Mouse (Mus musculus): ENCODE results near the gene Ptpro. TPM values are rescaled to one million over a fixed set of nuclear protein-coding genes. Genes with fewer than 3 reads are reported as not detected.

The Ptpro gene
- polyA plus RNA-seq, 1 experiment = 1.3 TPM

DNA sequence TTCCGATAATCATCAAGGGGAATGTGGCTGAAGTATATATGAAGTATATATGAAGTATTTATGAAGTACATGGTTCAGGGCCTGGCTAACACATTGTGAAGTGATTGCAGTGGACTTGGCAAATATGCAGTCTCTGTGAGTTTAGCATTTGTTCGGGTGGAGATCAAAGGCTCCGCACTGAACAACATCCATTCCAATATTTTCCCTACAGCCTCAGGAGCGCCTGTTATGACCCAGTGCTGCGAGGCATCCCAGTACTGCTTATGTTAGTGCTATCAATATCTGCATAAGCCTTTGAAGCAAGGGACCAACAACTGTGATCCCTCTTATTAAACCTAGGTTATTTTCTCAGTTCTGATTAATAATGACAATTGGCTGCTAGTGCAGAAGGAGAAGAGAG lies 36.1 kb downstream of the Ptpro start:
- no peak for DNase-seq (ENCODE audit: low read depth, low spot score)
- WGBS = 88% methylated on average over 5 of the region's 5 CpGs

DNA sequence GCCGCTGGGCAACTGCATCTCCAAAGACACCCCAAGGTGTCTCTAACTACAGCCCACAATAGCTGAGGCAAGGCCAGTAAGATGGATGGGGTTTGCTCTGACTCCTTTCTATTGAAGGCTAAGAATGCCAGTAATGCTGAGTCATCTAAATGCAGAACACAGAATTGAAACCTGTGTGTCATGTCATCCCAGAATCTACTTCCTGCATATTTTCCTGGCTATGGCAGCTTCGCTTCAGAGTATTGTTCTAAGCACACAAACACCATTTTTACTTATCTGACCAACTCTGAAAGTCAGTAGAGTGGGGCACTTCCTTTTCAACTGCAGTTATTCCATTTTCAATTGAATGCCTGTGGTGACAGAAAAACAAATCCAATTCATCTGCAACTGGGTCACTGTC lies 40.3 kb downstream of the Ptpro start:
- DNase-seq (ENCODE audit: low read depth, low spot score) = no peak
- WGBS = 77% methylated on average over 2 of the region's 2 CpGs

DNA sequence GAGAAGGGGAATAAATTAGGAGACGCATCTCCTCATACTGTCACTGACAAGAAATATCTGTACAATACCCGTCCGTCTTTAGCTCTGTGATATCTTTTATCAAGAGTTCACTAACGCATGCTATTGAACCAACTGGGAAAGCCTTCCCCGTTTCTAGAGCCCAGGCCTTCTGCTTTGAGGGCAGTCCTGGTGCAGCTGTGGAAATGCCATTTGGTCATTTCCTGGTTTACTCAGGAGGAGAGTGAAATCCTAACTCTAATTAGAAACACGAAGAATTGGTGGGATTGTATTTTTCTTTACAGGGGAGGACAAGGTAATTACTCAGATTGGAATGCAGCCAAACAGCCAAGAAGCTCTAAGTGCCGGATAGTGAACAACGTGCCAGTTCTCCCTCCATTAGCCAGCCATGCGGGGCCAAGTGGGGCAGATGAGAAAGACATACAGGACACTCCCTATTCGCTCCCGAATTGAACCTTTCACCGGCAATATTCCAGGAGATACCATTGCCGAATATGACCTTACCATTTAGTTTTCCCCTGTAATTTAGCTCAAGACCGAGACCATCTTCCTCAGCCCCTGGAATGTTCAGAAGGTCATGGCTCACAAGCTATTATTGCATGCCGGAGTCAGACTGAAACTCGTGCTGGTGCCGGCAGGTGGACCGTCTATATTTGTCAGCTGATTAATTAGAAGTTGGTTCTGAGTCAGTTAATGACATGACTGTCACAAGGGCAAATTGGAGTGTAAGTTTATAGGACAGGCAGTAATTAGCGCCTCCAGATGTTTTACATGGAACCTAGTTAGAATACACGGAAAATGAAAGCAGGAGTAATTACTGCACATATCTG lies 43.1 kb downstream of the Ptpro start:
- 57% methylated on average over 20 of the region's 20 CpGs for WGBS

DNA sequence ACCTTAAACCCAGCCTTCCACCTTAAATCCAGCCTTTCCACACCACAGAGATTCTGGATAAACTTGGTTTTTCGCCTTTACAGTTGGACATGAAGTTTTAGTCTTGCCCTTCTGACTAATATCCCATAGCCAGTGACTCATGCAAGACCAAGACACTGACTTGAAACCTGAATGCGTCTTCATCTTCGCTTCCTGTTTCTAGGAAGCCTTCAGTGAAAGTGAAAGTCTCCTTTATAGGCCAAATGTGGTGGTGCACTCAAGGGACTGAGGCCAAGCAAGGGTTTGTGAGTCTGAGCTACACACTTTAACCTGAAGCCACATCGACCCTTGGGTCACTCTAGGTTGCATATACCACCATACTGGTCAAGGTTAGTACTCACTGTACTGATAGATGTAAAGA lies 50.4 kb downstream of the Ptpro start:
- WGBS = 77% methylated on average over 4 of the region's 4 CpGs
- DNase-seq (ENCODE audit: low read depth, low spot score) = no peak

More for the DNA sequence above, 43.1 kb downstream of the Ptpro start:
- no peak for DNase-seq (ENCODE audit: low read depth, low spot score)

DNA sequence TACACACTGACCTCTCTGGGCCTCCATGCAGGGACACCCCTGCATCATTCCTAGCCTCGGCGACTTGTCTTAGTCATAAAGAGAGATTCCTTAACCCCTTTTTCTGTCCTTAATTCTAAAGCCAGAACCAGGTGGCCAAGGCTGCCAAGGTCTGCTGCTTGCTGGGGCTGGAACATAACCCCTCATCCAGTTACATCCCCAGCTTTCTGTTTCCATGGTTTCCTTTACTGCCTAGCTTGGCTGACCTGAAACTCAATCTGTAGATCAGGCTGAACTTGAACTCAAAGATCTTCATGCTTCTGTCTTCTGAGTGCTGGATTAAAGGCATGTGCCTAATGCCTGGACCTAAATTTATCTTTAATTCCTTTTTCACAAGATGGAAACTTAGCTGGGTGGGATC lies 51.7 kb downstream of the Ptpro start:
- WGBS = 67% methylated on average over 2 of the region's 2 CpGs
- DNase-seq (ENCODE audit: low read depth, low spot score) = no peak

DNA sequence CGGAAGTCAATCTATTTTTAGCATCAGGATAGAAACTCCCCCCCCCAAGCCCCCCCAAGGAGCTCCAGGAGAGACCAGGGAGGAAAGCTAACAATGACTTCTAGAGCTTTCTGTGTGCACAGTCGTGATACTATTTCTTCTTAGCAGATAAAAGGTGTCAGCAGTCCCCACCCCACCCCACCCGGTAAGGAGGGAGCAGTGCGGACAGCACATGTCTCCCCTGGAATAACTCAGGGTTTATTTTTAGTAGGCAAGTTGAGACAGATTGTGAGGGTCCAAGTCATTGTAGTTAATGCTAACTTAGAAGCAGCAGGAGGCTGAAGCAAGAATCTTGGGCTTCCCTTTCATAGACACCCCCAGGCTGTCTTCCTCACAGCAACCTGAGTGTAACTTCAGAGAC lies 63.1 kb downstream of the Ptpro start:
- 31% methylated on average over 4 of the region's 4 CpGs for WGBS
- no peak for DNase-seq (ENCODE audit: low read depth, low spot score)

DNA sequence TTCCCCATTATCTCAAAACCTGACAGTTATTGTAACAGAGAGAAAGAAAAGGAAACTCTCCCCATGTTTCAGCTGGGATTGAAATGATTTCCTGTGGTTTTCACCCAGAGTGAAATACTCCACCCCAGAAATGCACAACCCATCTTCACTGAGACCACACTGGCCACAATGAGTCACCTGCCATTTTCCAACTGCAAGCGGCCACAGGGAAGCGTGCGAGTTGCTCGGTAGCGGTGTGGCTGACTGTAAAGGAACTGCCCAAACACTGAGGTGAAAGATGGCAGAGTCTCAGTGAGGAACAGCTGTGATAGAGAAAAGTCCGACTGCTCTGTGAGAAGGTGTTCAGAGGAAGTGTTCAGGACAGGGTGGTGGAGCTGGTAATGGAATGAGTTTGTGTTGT lies 64.2 kb downstream of the Ptpro start:
- 74% methylated on average over 6 of the region's 6 CpGs for WGBS
- DNase-seq (ENCODE audit: low read depth, low spot score) = no peak

DNA sequence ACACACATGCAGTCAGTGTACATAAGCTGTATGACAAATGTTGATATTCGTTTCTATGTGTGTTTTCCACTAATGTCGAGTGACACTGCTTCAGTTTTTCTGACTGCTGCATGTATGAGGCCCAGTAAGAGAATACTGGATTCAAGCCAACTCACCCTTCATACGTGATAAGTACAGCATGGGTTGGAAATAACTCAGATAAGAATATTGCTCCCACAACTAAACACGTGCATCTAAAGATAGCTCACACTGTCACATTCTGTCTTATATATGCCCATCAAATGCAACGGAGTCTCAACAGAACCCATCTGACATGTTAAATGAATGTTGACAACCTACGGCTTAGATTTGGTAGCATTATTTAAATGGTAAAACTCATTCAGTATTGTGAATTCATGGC lies 65.4 kb downstream of the Ptpro start:
- DNase-seq (ENCODE audit: low read depth, low spot score) = no peak
- 83% methylated on average over 6 of the region's 6 CpGs for WGBS

DNA sequence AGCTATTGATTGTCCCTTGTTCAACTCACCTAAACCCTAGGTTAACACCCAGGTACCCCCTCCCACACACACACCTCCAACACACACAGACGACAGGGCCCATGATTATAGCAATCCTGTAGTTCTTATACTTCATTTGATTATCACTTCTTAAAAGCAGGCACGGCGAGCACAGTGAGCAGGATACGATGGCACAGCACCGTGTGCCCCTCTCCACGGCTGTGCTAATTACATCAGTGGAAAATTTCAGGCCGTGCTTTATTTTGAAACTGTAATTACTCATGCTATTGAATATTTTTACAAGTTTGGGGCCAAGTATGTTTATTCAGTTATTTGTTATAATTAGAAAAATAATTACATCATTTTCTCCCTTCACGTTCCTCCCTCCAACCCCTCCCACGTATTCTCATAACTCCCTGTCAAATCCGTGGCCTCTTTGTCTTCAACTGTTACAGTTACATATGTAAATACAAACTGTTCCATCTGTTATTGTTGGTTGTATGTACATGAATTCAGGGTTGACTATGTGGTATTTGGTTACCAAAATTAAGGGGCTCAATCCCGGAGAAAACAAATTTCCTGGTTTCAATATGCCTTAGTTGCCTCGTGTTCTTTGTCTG lies 66.2 kb downstream of the Ptpro start:
- DNase-seq (ENCODE audit: low read depth, low spot score) = no peak
- 82% methylated on average over 12 of the region's 12 CpGs for WGBS

DNA sequence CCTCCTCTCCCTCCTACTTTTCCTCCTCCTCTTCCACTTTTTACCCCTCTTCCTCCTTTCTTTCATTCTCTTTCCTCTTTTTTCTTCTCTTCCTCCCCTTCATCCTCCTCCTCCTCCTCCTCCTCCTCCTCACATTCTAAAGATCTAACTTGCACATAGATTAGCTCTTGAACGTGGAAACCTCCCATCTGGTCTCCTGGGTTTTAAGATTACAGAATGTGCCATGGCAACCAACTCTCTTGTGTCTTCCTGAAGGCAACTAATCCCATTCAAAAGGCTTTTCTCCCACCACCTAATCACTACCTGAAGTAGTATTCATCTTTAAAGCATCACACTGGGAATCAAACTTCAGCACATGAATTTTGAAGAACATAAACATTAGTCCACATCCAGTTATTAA lies 67.5 kb downstream of the Ptpro start:
- WGBS = 30% methylated on average over 1 of the region's 1 CpGs
- no peak for DNase-seq (ENCODE audit: low read depth, low spot score)

DNA sequence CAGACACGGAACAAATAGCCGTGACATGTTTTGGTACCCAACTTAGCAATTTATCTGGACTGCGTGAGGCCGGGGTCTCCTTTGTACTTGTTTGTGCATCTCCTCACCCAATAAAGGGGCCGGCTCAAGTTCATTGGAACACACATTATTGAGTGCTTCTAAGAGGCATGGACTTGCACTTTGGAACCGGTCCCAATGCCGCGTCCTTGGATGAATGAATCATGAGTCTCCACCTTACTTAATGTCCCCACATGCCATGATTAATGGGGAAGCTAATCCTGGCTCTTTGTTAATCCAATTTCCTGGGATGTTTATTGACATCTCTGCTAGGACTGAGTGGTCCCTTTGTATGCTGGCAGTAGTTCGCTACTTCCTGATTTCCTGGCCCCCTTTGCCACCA lies 75.6 kb downstream of the Ptpro start:
- DNase-seq (ENCODE audit: low read depth, low spot score) = no peak
- WGBS = 70% methylated on average over 9 of the region's 9 CpGs

DNA sequence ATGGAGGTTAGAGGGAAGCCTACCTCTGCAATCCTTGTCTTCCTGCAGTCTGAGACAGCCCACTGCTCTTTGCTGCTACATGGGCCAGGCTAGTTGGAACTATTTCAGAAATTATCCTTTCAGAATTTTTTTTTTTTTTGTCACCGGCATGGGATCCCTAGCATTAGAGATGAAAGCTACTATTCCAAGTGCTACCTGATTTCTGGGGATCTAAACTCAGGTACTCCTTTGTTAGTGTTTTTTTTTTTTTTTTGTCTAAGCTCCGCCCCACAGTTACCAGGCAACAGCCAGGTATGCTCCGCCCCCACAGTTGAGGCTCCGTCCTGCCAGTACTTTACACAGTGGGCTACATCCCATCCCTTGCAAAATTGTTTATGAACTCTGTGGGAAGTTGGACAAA lies 76.1 kb downstream of the Ptpro start:
- no peak for DNase-seq (ENCODE audit: low read depth, low spot score)
- 79% methylated on average over 4 of the region's 4 CpGs for WGBS

DNA sequence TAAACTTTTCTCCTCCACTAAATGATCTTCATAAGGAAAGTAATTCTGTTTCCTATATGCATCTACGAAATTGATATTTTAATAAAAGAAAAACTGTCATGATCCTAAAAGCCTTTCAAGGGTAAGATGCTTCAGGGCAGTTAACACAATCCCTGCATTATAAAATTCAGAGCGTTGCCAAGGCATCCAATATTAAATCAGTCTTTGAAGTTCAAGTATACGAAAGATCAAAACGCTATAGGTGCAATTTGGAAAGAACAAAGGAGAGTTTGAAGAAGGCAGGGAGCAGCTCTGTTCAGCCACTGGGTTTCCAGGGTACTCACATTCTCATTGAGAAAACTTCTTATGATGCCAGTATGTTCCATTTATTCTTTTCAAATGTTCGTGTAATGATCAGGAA lies 78.7 kb downstream of the Ptpro start:
- 79% methylated on average over 5 of the region's 5 CpGs for WGBS
- no peak for DNase-seq (ENCODE audit: low read depth, low spot score)

DNA sequence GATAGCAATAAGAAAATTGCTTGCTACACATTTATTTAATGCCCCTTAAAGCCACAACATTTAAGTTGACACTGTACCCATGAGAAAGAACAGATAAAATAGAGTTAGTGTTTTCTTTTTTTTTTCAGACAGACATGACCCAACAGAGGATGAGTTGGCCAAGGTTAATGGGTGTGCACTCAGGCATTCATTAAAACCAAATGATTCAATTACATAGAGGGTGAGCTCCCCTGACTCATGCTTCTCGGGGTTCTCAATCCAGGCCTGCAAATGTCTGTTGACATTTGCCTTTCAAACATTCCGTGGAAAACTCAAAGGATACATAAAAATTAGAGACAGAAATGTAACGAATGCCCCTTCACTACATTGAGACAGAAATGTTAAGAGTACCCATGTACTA lies 79.7 kb downstream of the Ptpro start:
- WGBS = 87% methylated on average over 3 of the region's 3 CpGs

DNA sequence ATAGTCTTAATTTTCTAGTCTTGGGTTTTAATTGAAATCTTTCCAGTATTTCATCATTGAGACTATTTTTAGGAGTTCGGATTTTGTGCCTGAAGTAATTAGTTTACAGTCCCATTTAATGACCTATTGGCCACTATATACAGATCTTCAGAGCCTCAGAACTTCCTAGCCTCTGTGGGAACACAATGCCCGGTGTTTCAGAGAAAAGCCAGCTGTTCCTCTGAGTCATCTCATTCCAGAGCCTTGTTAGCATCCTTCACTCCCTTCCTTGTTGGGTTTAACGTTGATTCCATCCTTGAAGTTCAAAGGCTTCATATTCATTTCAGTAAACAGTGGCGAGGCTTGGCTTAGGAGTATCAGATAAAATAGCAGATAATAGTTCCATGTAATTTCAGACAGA lies 87.0 kb downstream of the Ptpro start:
- no peak for DNase-seq (ENCODE audit: low read depth, low spot score)
- 21% methylated on average over 4 of the region's 4 CpGs for WGBS

More for the DNA sequence above, 79.7 kb downstream of the Ptpro start:
- no peak for DNase-seq (ENCODE audit: low read depth, low spot score)

DNA sequence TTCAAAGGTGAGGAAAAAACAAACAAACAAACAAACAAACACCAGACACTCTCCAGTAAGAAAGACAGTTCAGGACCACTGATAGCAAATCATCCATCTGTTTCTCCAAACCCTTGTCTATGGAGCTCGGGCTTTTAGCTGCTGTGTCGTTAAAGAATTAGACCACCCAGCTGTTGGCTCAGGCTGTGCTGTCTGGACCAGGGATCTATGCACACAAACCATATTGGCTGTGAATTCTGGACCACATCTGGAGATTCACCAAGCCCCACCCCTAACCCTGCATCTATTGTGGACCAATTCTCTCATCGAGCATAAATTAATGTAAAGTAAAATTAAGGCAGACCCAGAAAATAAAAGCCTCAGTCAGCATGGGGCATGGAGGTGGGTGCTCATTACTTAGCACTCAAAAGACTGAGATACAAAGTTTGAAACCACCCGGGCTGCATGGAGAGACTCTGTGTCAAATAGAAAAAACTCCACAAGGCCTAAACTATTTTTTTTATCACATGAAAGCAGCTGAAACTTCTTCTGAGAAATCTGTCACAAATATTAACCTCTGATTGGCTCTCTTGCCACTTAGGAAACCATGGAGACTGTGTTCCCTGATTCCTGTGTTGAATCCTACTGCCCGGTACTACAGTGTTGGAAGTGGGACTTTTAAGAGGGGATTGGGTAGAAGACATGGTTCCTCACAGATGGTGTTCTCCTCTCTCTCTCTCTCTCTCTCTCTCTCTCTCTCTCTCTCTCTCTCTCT lies 91.7 kb downstream of the Ptpro start:
- DNase-seq (ENCODE audit: low read depth, low spot score) = no peak
- WGBS = 63% methylated on average over 5 of the region's 5 CpGs

DNA sequence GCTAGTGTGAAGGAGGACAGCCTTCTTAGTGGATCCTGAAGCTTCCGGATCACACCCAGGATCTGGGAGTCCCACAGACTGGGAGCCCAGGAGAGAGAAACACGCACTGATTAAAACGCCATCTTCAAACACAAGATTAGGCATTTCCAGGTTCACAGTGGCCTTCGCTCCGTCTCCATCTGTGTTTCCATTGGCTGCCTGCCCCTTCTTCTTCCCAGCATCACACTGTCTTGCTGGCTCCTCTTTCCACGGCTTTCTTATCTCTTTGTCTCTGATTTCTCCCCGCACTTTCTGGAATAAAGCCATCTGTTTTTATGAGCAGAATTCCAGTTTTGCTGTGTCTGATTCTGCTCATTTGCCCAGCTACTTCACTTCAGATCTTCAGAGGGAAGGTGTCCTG lies 108.0 kb downstream of the Ptpro start:
- DNase-seq (ENCODE audit: low read depth, low spot score) = no peak
- 75% methylated on average over 7 of the region's 7 CpGs for WGBS

DNA sequence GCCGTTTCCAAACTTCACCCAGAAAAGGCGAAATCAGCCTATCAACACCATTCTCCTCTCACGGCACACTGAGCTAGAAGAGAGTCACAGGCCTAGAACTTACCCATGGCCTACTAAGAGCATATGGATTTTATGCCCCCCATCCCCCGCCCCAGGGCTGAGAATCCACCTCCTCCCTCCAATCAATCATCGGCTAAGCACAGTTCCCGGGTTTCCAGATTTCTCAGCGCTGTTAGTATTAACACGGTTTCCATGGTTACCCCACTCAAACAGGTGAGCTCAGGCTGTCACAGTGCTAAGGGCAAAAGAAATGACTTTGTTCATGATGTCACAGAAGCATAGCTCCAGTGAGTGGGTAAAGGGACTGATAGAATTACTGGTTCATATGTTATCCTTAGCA lies 110.1 kb downstream of the Ptpro start:
- DNase-seq (ENCODE audit: low read depth, low spot score) = no peak
- 48% methylated on average over 8 of the region's 8 CpGs for WGBS

DNA sequence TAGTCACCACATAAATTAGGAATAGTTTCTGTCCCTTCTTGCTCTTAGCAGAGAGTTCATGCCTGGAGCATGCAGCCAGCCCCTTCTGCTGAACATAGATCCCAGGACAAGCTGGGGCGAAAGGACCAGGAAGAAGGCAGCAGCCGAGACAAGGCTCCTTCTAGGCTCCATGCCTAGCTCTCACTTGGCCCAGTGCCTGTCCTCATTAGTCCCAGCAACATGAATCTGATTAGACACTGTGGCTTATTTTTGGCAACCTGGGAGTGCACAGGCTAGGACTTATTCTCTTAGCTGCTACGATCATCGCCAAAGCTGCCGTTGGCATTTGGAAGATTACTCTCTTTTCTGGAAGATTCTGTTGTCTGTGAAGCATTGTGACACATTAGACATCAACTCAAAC lies 112.6 kb downstream of the Ptpro start:
- WGBS = 78% methylated on average over 5 of the region's 5 CpGs
- DNase-seq (ENCODE audit: low read depth, low spot score) = no peak

DNA sequence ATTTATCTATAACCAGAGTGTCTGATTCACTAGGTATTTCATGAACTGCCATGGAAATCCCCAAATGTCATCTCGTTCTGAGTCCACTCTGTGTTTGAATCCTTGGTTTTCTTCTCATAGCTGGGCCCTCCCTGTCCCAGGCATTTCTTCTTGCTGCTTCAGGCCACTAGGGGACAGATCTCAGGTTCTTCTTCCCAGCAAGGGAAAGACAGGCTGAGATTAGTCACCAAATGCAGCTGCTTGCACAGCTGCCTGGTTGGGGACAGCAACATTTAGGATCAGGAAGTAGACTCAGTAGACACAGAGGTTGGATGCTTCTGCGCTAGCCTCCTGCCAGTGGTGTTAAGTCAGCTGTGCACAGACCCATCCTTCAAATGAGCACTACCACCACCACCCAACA lies 113.5 kb downstream of the Ptpro start:
- 76% methylated on average over 2 of the region's 2 CpGs for WGBS
- no peak for DNase-seq (ENCODE audit: low read depth, low spot score)

DNA sequence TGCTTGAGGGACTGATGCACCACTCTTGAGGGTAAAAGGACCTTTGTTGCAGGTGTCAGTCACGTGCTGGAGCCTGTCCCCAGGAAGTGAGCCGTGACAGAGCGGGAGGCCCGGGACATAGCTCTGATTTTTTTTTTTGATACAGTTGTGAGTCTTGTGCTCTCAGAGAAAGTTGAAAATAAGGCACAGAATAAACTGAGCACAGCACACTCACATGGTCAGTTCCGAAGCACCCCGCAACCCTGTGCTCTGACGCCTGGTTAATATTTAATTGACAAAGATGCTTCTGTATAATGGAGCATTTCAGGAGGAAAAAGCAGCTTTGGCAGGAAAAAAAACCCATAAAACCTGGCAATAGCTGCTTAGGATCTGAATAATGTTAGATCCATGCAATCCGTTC lies 118.6 kb downstream of the Ptpro start:
- no peak for DNase-seq (ENCODE audit: low read depth, low spot score)
- WGBS = 29% methylated on average over 8 of the region's 8 CpGs

Measured in large intestine, adult 2 months (tissue).